Mouse (Mus musculus) MN1 (cell line): Measurements from ENCODE around the gene Cwc22.
A peak's percentile ranks its signal among the peaks of the same experiment; 100 is the strongest.

Experiments used
- DNase-seq: peaks from one replicate; pipeline ENCODE4 v3.0.0-alpha.2; 2016; ENCODE audit warnings: low spot score

The Cwc22 gene

GRCm38 (mm10) chr2:77969956-77970355, 23.8 kb upstream of the Cwc22 start:
- DNase-seq, result no peak

GRCm38 (mm10) chr2:77962450-77963193, 16.4 kb upstream of the Cwc22 start:
- DNase-seq, result no peak

GRCm38 (mm10) chr2:77961256-77961655, 15.1 kb upstream of the Cwc22 start:
- DNase-seq, result no peak

- DNase-seq, result no peak
Observed at GRCm38 (mm10) chr2:77960711-77961110, 14.5 kb upstream of the Cwc22 start.

- no peak for DNase-seq
Observed at GRCm38 (mm10) chr2:77959341-77959740, 13.2 kb upstream of the Cwc22 start.

- DNase-seq, result no peak
Observed at GRCm38 (mm10) chr2:77951415-77951913, 5.3 kb upstream of the Cwc22 start.

GRCm38 (mm10) chr2:77950111-77950510, 3.9 kb upstream of the Cwc22 start:
- no peak for DNase-seq

- DNase-seq, result no peak
Observed at GRCm38 (mm10) chr2:77949521-77949920, 3.3 kb upstream of the Cwc22 start.

GRCm38 (mm10) chr2:77948921-77949320, 2.7 kb upstream of the Cwc22 start:
- DNase-seq, result no peak

GRCm38 (mm10) chr2:77948126-77948525, 2.0 kb upstream of the Cwc22 start:
- no peak for DNase-seq

GRCm38 (mm10) chr2:77947161-77947870, 1.1 kb upstream of the Cwc22 start:
- no peak for DNase-seq

GRCm38 (mm10) chr2:77944860-77945595, 1.1 kb downstream of the Cwc22 start:
- DNase-seq, result no peak

GRCm38 (mm10) chr2:77944281-77944680, 1.9 kb downstream of the Cwc22 start:
- no peak for DNase-seq

- DNase-seq, result no peak
Observed at GRCm38 (mm10) chr2:77941944-77942343, 4.2 kb downstream of the Cwc22 start.

GRCm38 (mm10) chr2:77938317-77938716, 7.9 kb downstream of the Cwc22 start:
- DNase-seq, result no peak

GRCm38 (mm10) chr2:77937818-77938217, 8.4 kb downstream of the Cwc22 start:
- no peak for DNase-seq

- no peak for DNase-seq
Observed at GRCm38 (mm10) chr2:77934138-77934537, 12.0 kb downstream of the Cwc22 start.

GRCm38 (mm10) chr2:77933630-77934029, 12.5 kb downstream of the Cwc22 start:
- DNase-seq, result no peak

GRCm38 (mm10) chr2:77931958-77932357, 14.2 kb downstream of the Cwc22 start:
- DNase-seq, result no peak

GRCm38 (mm10) chr2:77928352-77928751, 17.8 kb downstream of the Cwc22 start:
- DNase-seq, result no peak

- DNase-seq, result no peak
Observed at GRCm38 (mm10) chr2:77926468-77926867, 19.7 kb downstream of the Cwc22 start.

- peak; percentile 66 for DNase-seq
Observed at GRCm38 (mm10) chr2:77925997-77926396, 20.2 kb downstream of the Cwc22 start.
